Comparison of ENCODE assay signal across 11 mouse cellular contexts in the genomic region with DNA sequence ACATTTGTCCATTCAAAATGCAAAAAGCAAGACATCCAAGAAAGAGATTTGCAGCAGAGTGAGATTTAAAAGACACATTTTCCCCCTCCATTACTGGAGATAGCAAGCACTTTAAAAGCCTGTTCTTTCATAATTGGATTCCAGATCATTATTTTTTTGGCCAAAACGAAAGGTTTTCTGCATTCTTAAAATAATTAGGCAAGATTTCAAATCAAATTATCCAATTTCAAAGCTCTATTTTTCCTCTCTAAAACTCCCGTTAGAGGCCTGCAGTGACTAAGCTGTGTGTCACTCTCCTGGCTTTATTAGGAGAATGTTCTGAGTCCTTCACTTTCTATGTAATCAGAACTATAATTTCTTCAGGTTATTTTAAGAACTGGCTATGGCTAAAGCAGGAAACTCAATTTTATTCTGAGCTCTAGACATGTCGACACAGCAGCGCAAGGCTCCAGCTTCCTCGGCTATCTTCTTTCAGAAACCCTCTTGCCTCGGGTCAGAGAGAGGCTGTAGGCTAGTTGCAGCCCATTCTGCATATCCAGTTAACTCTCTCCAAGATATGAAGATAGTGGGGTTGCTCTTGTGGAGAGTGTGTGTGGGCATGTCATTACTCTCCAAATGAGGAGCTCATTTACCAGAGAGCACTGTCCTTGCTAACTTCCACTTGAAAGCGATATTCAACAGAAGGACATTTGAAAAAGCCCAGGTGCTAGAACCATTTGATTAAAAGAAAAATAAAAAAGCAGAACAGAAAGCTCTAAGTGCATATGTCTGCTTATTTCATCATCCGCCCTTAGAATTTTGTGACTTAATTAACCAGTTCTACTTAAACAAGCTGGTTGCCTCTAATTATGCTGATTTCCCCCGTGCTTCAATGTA.
DNase-seq lines count a peak whose midpoint lies in the region; ATAC-seq and TF ChIP-seq lines count a peak whose summit lies in the region.
"Had no signal": no experiment of that assay in that cellular context is flagged by ENCODE, and none has a peak within 500 bp of the region (broad histone marks: within the 10 kb centered on the region; RNA-seq: fewer than 3 reads in every experiment).

No protein-coding gene starts in this region.

- peaks cover 25% of the 10 kb centered on the region for H3K4me1 ChIP-seq in forebrain, embryonic 15.5 days
- H3K4me1 ChIP-seq in forebrain, embryonic 10.5 days = 0 out of 2 replicates have a peak, but pooled peaks cover 3% of the 10 kb centered on the region
- peaks cover 7% of the 10 kb centered on the region; the same call in 1 of the 2 replicates for H3K4me1 ChIP-seq in midbrain, embryonic 16.5 days (ENCODE audit: control insufficient read depth, insufficient read depth, low read length)
- no peaks in the 10 kb centered on the region; the same call in 1 of the 2 replicates for H3K4me1 ChIP-seq in midbrain, embryonic 14.5 days (ENCODE audit: control insufficient read depth, insufficient read depth, low read length)
- H3K4me1 ChIP-seq in forebrain, postnatal 0 days (ENCODE audit: insufficient read depth) = 0 out of 2 replicates have a peak, but pooled peaks cover 2% of the 10 kb centered on the region

- TF ChIP-seq POLR2A in myocyte (IDR thresholded peaks at IDR 0.05; ENCODE audit: insufficient read length, low read depth) = no peak

- no peak overlapping the region for H3ac ChIP-seq in myocyte (ENCODE audit: control insufficient read depth, insufficient read length)

- H3K9ac ChIP-seq in forebrain, embryonic 15.5 days (replicated peaks) = no peak overlapping the region
- H3K9ac ChIP-seq in midbrain, embryonic 16.5 days (ENCODE audit: low read depth, low read length) = no peak overlapping the region
- no peak overlapping the region for H3K9ac ChIP-seq in midbrain, embryonic 14.5 days (replicated peaks; ENCODE audit: low read length)
- no peak overlapping the region for H3K9ac ChIP-seq in forebrain, postnatal 0 days

- no peaks in the 10 kb centered on the region for H3K79me2 ChIP-seq in myocyte (ENCODE audit: control insufficient read depth, insufficient read depth)

- no peak overlapping the region for H3K4me3 ChIP-seq in forebrain, embryonic 15.5 days
- H3K4me3 ChIP-seq in forebrain, embryonic 10.5 days = no peak overlapping the region
- H3K4me3 ChIP-seq in midbrain, embryonic 16.5 days (ENCODE audit: low read depth, low read length) = no peak overlapping the region
- no peak overlapping the region for H3K4me3 ChIP-seq in midbrain, embryonic 14.5 days (replicated peaks; ENCODE audit: low read depth, low read length)
- no peak overlapping the region for H3K4me3 ChIP-seq in forebrain, postnatal 0 days (ENCODE audit: low read depth, low read length)
- H3K4me3 ChIP-seq in myocyte = no peak overlapping the region

- DNase-seq in forebrain, embryonic 10.5 days (ENCODE audit: extremely low spot score, low spot score) = no peak
- DNase-seq in midbrain, embryonic 14.5 days = no peak
- peak; percentile 31 for DNase-seq in forebrain, postnatal 0 days
- DNase-seq in c-Kit-positive CD71-positive TER-119-positive erythroid progenitor cells, embryonic 14.5 days (ENCODE audit: low spot score) = no peak
- DNase-seq: cerebellum, adult 9-11 months; left cerebral cortex, postnatal 4 days had no signal

- no peaks in the 10 kb centered on the region for H3K27me3 ChIP-seq in forebrain, embryonic 15.5 days
- no peaks in the 10 kb centered on the region for H3K27me3 ChIP-seq in forebrain, embryonic 10.5 days (ENCODE audit: poor library complexity, severe bottlenecking)
- H3K27me3 ChIP-seq in midbrain, embryonic 16.5 days (ENCODE audit: control insufficient read depth, insufficient read depth, low read depth, low read length) = no peaks in the 10 kb centered on the region
- no peaks in the 10 kb centered on the region for H3K27me3 ChIP-seq in midbrain, embryonic 14.5 days (ENCODE audit: control insufficient read depth, insufficient read depth, low read length)
- no peaks in the 10 kb centered on the region for H3K27me3 ChIP-seq in forebrain, postnatal 0 days (ENCODE audit: insufficient read depth, low read length)
- no peaks in the 10 kb centered on the region for H3K27me3 ChIP-seq in myocyte (ENCODE audit: control insufficient read depth, insufficient read depth, insufficient read length)

- WGBS in forebrain, embryonic 15.5 days = 44% methylated on average over 9 of the region's 9 CpGs
- WGBS in forebrain, embryonic 10.5 days = 84% methylated on average over 9 of the region's 9 CpGs
- WGBS in midbrain, embryonic 16.5 days = 67% methylated on average over 9 of the region's 9 CpGs
- WGBS in midbrain, embryonic 14.5 days = 81% methylated on average over 9 of the region's 9 CpGs
- 38% methylated on average over 9 of the region's 9 CpGs for WGBS in forebrain, postnatal 0 days

- H3K36me3 ChIP-seq in forebrain, embryonic 15.5 days = no peaks in the 10 kb centered on the region
- H3K36me3 ChIP-seq in forebrain, embryonic 10.5 days (replicated peaks) = no peaks in the 10 kb centered on the region
- H3K36me3 ChIP-seq in midbrain, embryonic 16.5 days (ENCODE audit: control insufficient read depth, insufficient read depth, low read length) = no peaks in the 10 kb centered on the region
- H3K36me3 ChIP-seq in midbrain, embryonic 14.5 days (ENCODE audit: control insufficient read depth, insufficient read depth, low read length) = no peaks in the 10 kb centered on the region
- H3K36me3 ChIP-seq in forebrain, postnatal 0 days (ENCODE audit: insufficient read depth) = no peaks in the 10 kb centered on the region
- H3K36me3 ChIP-seq in myocyte (ENCODE audit: control insufficient read depth, insufficient read depth) = no peaks in the 10 kb centered on the region

- ATAC-seq in forebrain, embryonic 15.5 days (replicated peaks) = no peak
- 0 out of 2 replicates have a peak, but pooled peaks have one; percentile 37 for ATAC-seq in midbrain, embryonic 16.5 days
- ATAC-seq in midbrain, embryonic 14.5 days (ENCODE audit: low FRiP score, low TSS enrichment) = no peak
- peak; percentile 30 for ATAC-seq in forebrain, postnatal 0 days
- ATAC-seq in CD4-positive, CD25-positive, alpha-beta regulatory T cell, adult 4 months = no peak
- ATAC-seq: activated CD4-positive, CD25-positive, alpha-beta regulatory T cell, adult 4 months had no signal

- no peaks in the 10 kb centered on the region for H3K9me3 ChIP-seq in forebrain, embryonic 15.5 days
- H3K9me3 ChIP-seq in forebrain, embryonic 10.5 days = no peaks in the 10 kb centered on the region
- H3K9me3 ChIP-seq in midbrain, embryonic 16.5 days (replicated peaks; ENCODE audit: control insufficient read depth, low read length, poor library complexity, severe bottlenecking) = no peaks in the 10 kb centered on the region
- H3K9me3 ChIP-seq in midbrain, embryonic 14.5 days (ENCODE audit: control insufficient read depth, low read length) = no peaks in the 10 kb centered on the region
- no peaks in the 10 kb centered on the region for H3K9me3 ChIP-seq in forebrain, postnatal 0 days (ENCODE audit: low read length)

- H3K4me2 ChIP-seq in forebrain, embryonic 15.5 days (replicated peaks) = no peak overlapping the region
- no peak overlapping the region for H3K4me2 ChIP-seq in midbrain, embryonic 16.5 days (ENCODE audit: low read length)
- H3K4me2 ChIP-seq in midbrain, embryonic 14.5 days (ENCODE audit: low read length) = no peak overlapping the region
- peak overlapping the region; percentile 6; the same call in 1 of the 2 replicates for H3K4me2 ChIP-seq in forebrain, postnatal 0 days (ENCODE audit: low read depth)
- peak overlapping the region; percentile 72 for H3K4me2 ChIP-seq in myocyte (ENCODE audit: low read depth)

- H3K27ac ChIP-seq in forebrain, embryonic 15.5 days (replicated peaks) = peak overlapping the region; percentile 62
- no peak overlapping the region for H3K27ac ChIP-seq in forebrain, embryonic 10.5 days
- H3K27ac ChIP-seq in midbrain, embryonic 16.5 days (ENCODE audit: low read length) = no peak overlapping the region
- no peak overlapping the region for H3K27ac ChIP-seq in midbrain, embryonic 14.5 days (replicated peaks; ENCODE audit: low read depth, low read length)
- peak overlapping the region; percentile 36 for H3K27ac ChIP-seq in forebrain, postnatal 0 days (ENCODE audit: low read depth, low read length)

- TF ChIP-seq CTCF in forebrain, postnatal 0 days (IDR thresholded peaks at IDR 0.05; ENCODE audit: low read depth) = no peak

TF ChIP-seq in myocyte, 11 proteins besides CTCF, POLR2A, EP300 and RAD21:
- TF ChIP-seq MYOG (IDR thresholded peaks at IDR 0.05; ENCODE audit: control insufficient read depth in 1 of 3, insufficient read depth in 1 of 3, insufficient read length in 2 of 3, low read depth in 2 of 3) (no peak), POLR2AphosphoS2 (IDR thresholded peaks at IDR 0.05; ENCODE audit: insufficient read length, low read depth) (no peak), REST (IDR thresholded peaks at IDR 0.05; ENCODE audit: insufficient read depth, insufficient read length) (no peak), MAX (IDR thresholded peaks at IDR 0.05; ENCODE audit: low read depth) (no peak), MYOD1 (IDR thresholded peaks at IDR 0.05; ENCODE audit: control insufficient read depth in 1 of 3, insufficient read length in 2 of 3, low read depth in 2 of 3) (no peak), CEBPB (IDR thresholded peaks at IDR 0.05; ENCODE audit: insufficient read depth, poor library complexity, severe bottlenecking) (no peak), E2F4 (IDR thresholded peaks at IDR 0.05; ENCODE audit: insufficient read depth) (no peak), TCF3 (IDR thresholded peaks at IDR 0.05; ENCODE audit: insufficient read length, low read depth) (no peak), USF1 (IDR thresholded peaks at IDR 0.05; ENCODE audit: low read depth) (no peak), TCF12 (IDR thresholded peaks at IDR 0.05; ENCODE audit: insufficient read depth, poor library complexity, severe bottlenecking) (no peak), SRF (IDR thresholded peaks at IDR 0.05; ENCODE audit: control insufficient read depth, insufficient read length, low read depth) (no peak)

Comparison
In these comparisons a context has a peak if more than half of its experiments do, and no peak if none do; other contexts are left out.
1. ATAC-seq: peak in midbrain, embryonic 16.5 days (single experiment) and forebrain, postnatal 0 days (single experiment); none in forebrain, embryonic 15.5 days (single experiment), midbrain, embryonic 14.5 days (single experiment) and CD4-positive, CD25-positive, alpha-beta regulatory T cell, adult 4 months (single experiment).
2. H3K27ac ChIP-seq: peak in forebrain, embryonic 15.5 days (single experiment) and forebrain, postnatal 0 days (single experiment); none in forebrain, embryonic 10.5 days (single experiment), midbrain, embryonic 16.5 days (single experiment) and midbrain, embryonic 14.5 days (single experiment).
3. H3K4me2 ChIP-seq: peak in forebrain, postnatal 0 days (single experiment) and myocyte (single experiment); none in forebrain, embryonic 15.5 days (single experiment), midbrain, embryonic 16.5 days (single experiment) and midbrain, embryonic 14.5 days (single experiment).